Mouse (Mus musculus) liver, postnatal 0 days (tissue): ENCODE data around the gene Fam213a. TPM values are rescaled to one million over a fixed set of nuclear protein-coding genes. Genes with fewer than 3 reads are reported as not detected.

Experiments used
- ATAC-seq: fragments of 200-750 bp; cut with Nextera tagmentation; 2 replicates; pipeline ENCODE4 v1.8.0; 2017; ENCODE audit warnings: mild to moderate bottlenecking, moderate library complexity
- DNase-seq: peaks from one replicate; pipeline ENCODE4 v3.0.0-alpha.2; 2016
- H3K27ac ChIP-seq: fragments of 300-500 bp; sonication (generic); 2 replicates; pipeline ENCODE4 v1.5.1; 2014; ENCODE audit warnings: antibody characterized with exemption, moderate library complexity, mild to moderate bottlenecking, low read depth
- H3K27me3 ChIP-seq: fragments of 300-500 bp; sonication (generic); 2 replicates; pipeline ENCODE4 v1.6.1; 2014; ENCODE audit warnings: low read length, control low read depth, mixed read lengths; ENCODE audit not compliant: insufficient read depth
- H3K36me3 ChIP-seq: fragments of 300-500 bp; sonication (generic); replicated peaks from 2 replicates; pipeline ENCODE4 v1.6.1; 2014; ENCODE audit warnings: mild to moderate bottlenecking, control low read depth, low read length, moderate library complexity, mixed read lengths; ENCODE audit not compliant: insufficient read depth
- H3K4me1 ChIP-seq: fragments of 300-500 bp; sonication (generic); 2 replicates; pipeline ENCODE4 v1.6.1; 2014; ENCODE audit warnings: antibody characterized with exemption, mild to moderate bottlenecking, control low read depth; ENCODE audit not compliant: insufficient read depth
- H3K4me2 ChIP-seq: fragments of 300-500 bp; sonication (generic); 2 replicates; pipeline ENCODE4 v1.6.1; 2014; ENCODE audit warnings: low read depth, mild to moderate bottlenecking, low read length, moderate library complexity, mixed read lengths
- H3K4me3 ChIP-seq: fragments of 300-500 bp; sonication (generic); 2 replicates; pipeline ENCODE4 v1.5.1; 2014; ENCODE audit warnings: low read depth, low read length
- H3K9ac ChIP-seq: fragments of 300-500 bp; sonication (generic); replicated peaks from 2 replicates; pipeline ENCODE4 v1.6.1; 2014; ENCODE audit warnings: mild to moderate bottlenecking, moderate library complexity
- H3K9me3 ChIP-seq: fragments of 300-500 bp; sonication (generic); 2 replicates; pipeline ENCODE4 v1.6.1; 2016; ENCODE audit warnings: mild to moderate bottlenecking, control low read depth, low read length, mixed read lengths
- CTCF ChIP-seq: sonication (generic); IDR thresholded peaks from 2 replicates; pipeline ENCODE4 v1.5.1; 2016; ENCODE audit warnings: antibody characterized with exemption, low read depth
- EP300 ChIP-seq: IDR thresholded peaks from 2 replicates; pipeline ENCODE4 v1.6.1; 2016; ENCODE audit warnings: antibody characterized with exemption, low read depth, mild to moderate bottlenecking
- WGBS: fragments of 180-500 bp; shearing (Covaris S2); extraction: QIAGEN DNeasy Blood & Tissue Kit; methylation state at CpG from one replicate; pipeline ENCODE4 v1.1.7; 2014; ENCODE audit not compliant: insufficient replicate concordance; 5-methylcytosine and 5-hydroxymethylcytosine counted together
- polyA plus RNA-seq: library from polyadenylated mRNA; unstranded; fragments of >200 nt; fragmentation: Nextera tagmentation; extraction: Ambion mirVana; gene quantifications from 2 replicates; pipeline ENCODE4 v1.2.1, GENCODE M21; 2015

Gene Fam213a
- polyA plus RNA-seq, 1 experiment from 2014 or later: 85.0 TPM

- Histone ChIP-seq H3K4me2 (no peak overlapping the region; the same call in 1 of the 2 replicates), H3K27me3 (no peaks in the 10 kb centered on the region), H3K4me3 (no peak overlapping the region), H3K36me3 (no peaks in the 10 kb centered on the region), H3K9ac (no peak overlapping the region), H3K27ac (no peak overlapping the region), H3K4me1 (peaks cover 5% of the 10 kb centered on the region), H3K9me3 (no peaks in the 10 kb centered on the region)
- DNase-seq: peak; percentile 84
- 46% methylated on average over 13 of the region's 13 CpGs for WGBS
- TF ChIP-seq EP300: no peak
- TF ChIP-seq CTCF: peak; percentile 91
- ATAC-seq: peak; percentile 59; the same call in 1 of the 2 replicates
Measured at GRCm38 (mm10) chr14:41033135-41034110, 19.8 kb upstream of the Fam213a start.

- Histone ChIP-seq H3K4me1 (peaks cover 11% of the 10 kb centered on the region), H3K27me3 (no peaks in the 10 kb centered on the region), H3K4me2 (no peak overlapping the region), H3K9ac (no peak overlapping the region), H3K27ac (no peak overlapping the region), H3K4me3 (no peak overlapping the region), H3K36me3 (no peaks in the 10 kb centered on the region), H3K9me3 (no peaks in the 10 kb centered on the region)
- ATAC-seq (no peak), DNase-seq (no peak)
- TF ChIP-seq EP300 (no peak), CTCF (no peak)
- 87% methylated on average over 6 of the region's 6 CpGs for WGBS
Measured at GRCm38 (mm10) chr14:41030989-41031513, 17.5 kb upstream of the Fam213a start.

- Histone ChIP-seq H3K9me3 (no peaks in the 10 kb centered on the region), H3K36me3 (no peaks in the 10 kb centered on the region), H3K4me1 (peaks cover 20% of the 10 kb centered on the region), H3K27ac (no peak overlapping the region), H3K4me2 (no peak overlapping the region), H3K27me3 (no peaks in the 10 kb centered on the region), H3K9ac (no peak overlapping the region), H3K4me3 (no peak overlapping the region)
- peak; percentile 85 for ATAC-seq
- WGBS: 65% methylated on average over 4 of the region's 4 CpGs
- 0 out of 2 replicates have a peak, but pooled peaks have one; percentile 8 for TF ChIP-seq EP300
- TF ChIP-seq CTCF: no peak
- no peak for DNase-seq
Measured at GRCm38 (mm10) chr14:41029303-41029702, 15.7 kb upstream of the Fam213a start.

- no peaks in the 10 kb centered on the region for H3K36me3 ChIP-seq
- WGBS: 47% methylated on average over 7 of the region's 7 CpGs
- ATAC-seq: peak; percentile 61
- peaks cover 15% of the 10 kb centered on the region for H3K4me1 ChIP-seq
- peak overlapping the region; percentile 18; the same call in 1 of the 2 replicates for H3K9ac ChIP-seq
- no peak overlapping the region for H3K4me3 ChIP-seq
- H3K4me2 ChIP-seq: peak overlapping the region; percentile 15; the same call in 1 of the 2 replicates
- no peaks in the 10 kb centered on the region for H3K27me3 ChIP-seq
- no peak overlapping the region for H3K27ac ChIP-seq
- H3K9me3 ChIP-seq: no peaks in the 10 kb centered on the region
- DNase-seq: no peak
- TF ChIP-seq CTCF (no peak), EP300 (peak; percentile 92)
Measured at GRCm38 (mm10) chr14:41025594-41026284, 12.2 kb upstream of the Fam213a start.

GRCm38 (mm10) chr14:41025087-41025486, 11.5 kb upstream of the Fam213a start:
- no peak overlapping the region for H3K9ac ChIP-seq
- TF ChIP-seq CTCF (no peak), EP300 (no peak)
- no peak overlapping the region for H3K4me3 ChIP-seq
- H3K27me3 ChIP-seq: no peaks in the 10 kb centered on the region
- H3K4me1 ChIP-seq: peaks cover 15% of the 10 kb centered on the region
- no peaks in the 10 kb centered on the region for H3K9me3 ChIP-seq
- no peak overlapping the region for H3K4me2 ChIP-seq
- no peak for DNase-seq
- whole genome bisulfite sequencing: 77% methylated on average over 2 of the region's 2 CpGs
- no peak for ATAC-seq
- no peak overlapping the region for H3K27ac ChIP-seq
- no peaks in the 10 kb centered on the region for H3K36me3 ChIP-seq

- ATAC-seq (no peak), DNase-seq (no peak)
- 81% methylated on average over 3 of the region's 3 CpGs for WGBS
- TF ChIP-seq EP300: no peak
- TF ChIP-seq CTCF: no peak
- Histone ChIP-seq H3K4me1 (peaks cover 25% of the 10 kb centered on the region), H3K4me2 (no peak overlapping the region), H3K36me3 (no peaks in the 10 kb centered on the region), H3K27ac (no peak overlapping the region), H3K27me3 (no peaks in the 10 kb centered on the region), H3K9me3 (no peaks in the 10 kb centered on the region), H3K9ac (no peak overlapping the region), H3K4me3 (no peak overlapping the region)
Measured at GRCm38 (mm10) chr14:41021246-41021645, 7.7 kb upstream of the Fam213a start.
